Mouse (Mus musculus): ENCODE measurements around the gene Slx4ip.

Slx4ip gene

DNA sequence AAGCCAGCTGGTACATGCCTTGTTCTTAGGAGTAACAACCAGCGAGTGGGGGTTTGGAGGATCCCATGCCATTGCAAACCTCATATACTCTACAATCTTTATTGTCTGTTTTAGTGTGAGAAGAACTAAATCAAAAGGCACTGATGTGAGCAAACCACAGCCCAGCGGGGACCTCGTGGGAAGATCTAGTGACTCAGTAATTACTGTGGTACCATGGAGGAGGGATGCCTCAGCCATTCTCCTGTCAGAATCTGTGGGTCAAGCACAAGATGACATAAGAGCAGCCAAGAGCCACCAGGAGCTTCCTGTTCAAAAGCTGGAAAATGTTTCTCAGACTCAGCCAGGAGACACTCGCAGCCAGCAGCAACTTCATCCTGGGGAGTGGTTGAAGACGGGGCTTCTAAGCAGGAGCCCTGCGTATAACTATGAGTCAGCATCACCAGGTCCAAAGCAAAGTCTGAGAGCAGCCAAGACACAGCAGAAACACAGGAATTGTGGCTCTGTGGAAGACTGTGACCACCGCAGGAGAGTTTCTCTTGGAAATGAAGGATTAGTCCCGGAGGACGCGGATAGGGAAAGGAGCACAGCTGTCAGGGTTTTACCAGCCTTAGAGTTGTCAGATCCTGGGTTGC is 176.6 kb downstream of the Slx4ip start:
- no peak for DNase-seq (ENCODE audit: low spot score)

- no peak for DNase-seq (ENCODE audit: low spot score)
Measured at GRCm38 (mm10) chr2:137073473-137074312, 182.7 kb downstream of the Slx4ip start.

GRCm38 (mm10) chr2:137074313-137074620 is 183.2 kb downstream of the Slx4ip start:
- no peak for DNase-seq (ENCODE audit: low spot score)

GRCm38 (mm10) chr2:137078771-137079170 is 187.8 kb downstream of the Slx4ip start:
- no peak for DNase-seq (ENCODE audit: low spot score)

DNA sequence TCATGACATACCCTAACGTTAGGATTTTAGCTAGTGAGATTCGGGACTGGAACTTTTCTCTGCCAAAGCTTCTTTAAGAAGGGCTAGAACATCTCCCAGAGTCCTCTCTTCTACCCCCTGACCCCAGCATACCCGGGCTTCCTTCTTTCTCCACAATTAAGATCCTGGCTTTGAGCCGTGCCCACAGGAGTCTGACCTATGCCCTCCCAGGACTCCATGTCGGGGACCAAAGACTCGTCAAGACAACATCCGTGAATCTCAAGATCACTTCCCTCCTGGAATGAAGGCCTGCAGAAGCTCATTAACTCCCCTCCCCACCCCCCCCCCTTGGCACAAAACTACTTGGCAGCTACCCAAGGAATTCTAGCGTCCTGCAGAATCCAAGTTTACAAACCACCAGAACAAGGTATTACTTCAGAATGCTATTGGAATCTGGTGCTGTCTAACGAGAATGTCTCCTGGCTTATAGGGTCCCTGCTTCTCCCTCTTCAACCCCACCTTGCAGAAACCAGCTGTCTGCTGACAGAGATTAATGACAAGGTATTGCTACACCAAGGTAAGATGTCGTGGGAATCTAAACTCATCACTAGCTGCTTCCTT is 188.8 kb downstream of the Slx4ip start:
- DNase-seq (ENCODE audit: low spot score), result no peak

DNA sequence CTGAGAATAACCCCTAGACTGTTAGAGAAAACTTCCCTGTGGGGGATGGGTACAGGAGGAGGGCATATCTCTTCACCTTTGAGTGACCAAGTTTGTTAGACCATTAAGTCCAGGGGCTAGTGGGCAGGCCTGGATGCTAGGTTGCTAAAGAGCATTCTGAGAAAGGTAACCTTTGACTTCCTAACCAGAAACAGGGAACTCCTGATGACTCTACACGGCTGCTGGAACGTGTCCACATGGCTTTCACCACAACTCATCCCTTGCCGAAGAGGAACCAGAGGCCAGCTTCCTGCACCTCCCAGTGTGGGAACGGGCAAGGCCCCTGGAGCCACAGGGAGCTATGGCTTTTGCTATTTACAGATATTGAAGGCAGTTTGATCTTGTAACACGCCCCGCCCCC is 189.4 kb downstream of the Slx4ip start:
- no peak for DNase-seq (ENCODE audit: low spot score)

DNA sequence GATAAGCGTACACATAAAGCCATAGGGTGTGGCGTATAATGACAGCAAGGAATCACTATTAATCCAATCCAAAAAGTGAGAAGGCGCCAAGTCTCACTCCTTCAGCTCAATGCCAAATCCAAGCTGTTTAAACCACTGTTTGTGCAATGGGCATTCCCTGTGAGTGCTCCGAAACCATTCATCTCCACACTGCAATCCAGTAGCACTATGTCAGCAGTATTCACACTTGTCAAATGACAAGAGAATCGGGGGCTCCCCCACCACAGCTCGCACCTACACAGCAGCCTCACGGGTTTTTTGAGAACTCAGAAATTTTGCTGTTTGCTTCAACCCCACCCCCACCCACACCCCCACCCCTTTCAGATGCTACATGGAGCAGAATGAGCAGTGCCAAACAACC is 190.0 kb downstream of the Slx4ip start:
- DNase-seq (ENCODE audit: low spot score), result no peak

DNA sequence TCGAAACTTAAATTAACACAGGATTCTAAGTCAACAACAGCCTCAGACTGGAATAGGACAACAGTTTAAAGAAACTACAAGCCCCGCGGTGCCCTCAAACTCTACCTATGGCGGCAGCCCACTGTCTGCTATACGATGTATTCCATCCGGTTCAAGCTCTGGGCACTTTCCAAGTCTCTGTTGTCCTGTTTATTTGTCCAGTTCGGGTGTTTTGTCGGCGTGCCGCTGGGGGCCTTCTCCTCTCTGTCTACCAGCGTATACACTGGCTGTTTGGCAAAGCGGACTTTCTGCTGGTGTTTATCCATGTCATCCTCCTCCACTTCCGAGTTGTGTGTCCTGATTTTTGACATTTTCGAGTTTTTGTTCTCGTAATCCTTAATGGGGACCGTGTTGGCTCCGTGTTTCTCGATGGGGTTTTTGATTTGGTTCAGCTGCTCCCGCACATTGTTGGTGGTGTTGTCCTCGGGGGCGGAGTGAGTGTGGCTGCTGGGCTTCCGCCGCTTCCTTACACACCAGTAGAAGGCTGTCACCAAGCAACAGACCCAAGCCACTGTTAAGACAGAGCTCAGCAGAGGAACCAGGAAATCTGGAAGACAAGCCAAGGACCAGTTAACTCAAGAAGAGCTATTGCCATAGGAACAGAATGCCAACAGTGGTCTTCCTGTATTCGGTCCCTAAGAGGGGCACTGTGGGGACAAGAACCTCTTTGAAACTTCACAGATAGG is 192.0 kb downstream of the Slx4ip start:
- DNase-seq (ENCODE audit: low spot score), result no peak

- DNase-seq (ENCODE audit: low spot score), result no peak
Measured at GRCm38 (mm10) chr2:137085257-137085656, 194.2 kb downstream of the Slx4ip start.

- no peak for DNase-seq (ENCODE audit: low spot score)
Measured at GRCm38 (mm10) chr2:137086621-137087395, 195.8 kb downstream of the Slx4ip start.

GRCm38 (mm10) chr2:137087705-137088104 is 196.7 kb downstream of the Slx4ip start:
- DNase-seq (ENCODE audit: low spot score), result no peak

GRCm38 (mm10) chr2:137091766-137092522 is 200.9 kb downstream of the Slx4ip start:
- no peak for DNase-seq (ENCODE audit: low spot score)

DNA sequence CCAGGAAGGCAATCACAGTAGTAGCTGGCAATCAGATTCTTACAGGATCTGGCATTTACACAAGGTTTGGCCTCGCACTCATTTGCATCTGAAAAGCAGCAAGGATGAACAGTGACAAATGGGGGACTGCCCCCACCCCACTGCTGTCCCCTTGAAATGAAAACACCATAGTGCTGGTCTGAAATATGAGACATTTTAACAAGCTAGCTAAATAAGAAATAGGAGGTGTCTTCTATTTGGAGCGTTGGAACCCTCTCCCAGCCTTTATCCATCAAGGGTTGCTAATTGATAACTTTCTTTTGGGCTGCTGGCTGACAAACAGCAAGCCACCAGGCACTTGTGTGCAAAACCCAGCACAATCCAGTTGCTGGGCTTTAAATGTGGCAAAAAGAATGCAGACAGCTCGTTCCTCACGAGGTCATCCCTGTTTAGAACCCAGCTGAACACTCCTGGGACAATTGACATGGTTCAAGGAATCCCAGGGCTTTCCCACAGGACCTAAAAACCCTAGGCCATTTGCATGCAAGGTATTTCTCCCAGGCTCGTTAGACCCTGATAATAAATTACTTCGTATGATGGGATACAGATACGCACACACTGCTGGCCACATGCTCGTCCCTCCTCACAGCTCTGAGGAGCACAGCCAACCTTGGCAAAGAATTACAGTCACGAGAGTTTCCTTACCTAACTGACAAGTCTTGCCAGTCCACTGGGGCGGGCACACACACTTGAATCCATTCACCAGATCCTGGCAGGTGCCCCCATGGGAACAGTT is 201.7 kb downstream of the Slx4ip start:
- DNase-seq (ENCODE audit: low spot score), result no peak

- DNase-seq (ENCODE audit: low spot score), result no peak
Measured at GRCm38 (mm10) chr2:137093298-137093630, 202.2 kb downstream of the Slx4ip start.

DNA sequence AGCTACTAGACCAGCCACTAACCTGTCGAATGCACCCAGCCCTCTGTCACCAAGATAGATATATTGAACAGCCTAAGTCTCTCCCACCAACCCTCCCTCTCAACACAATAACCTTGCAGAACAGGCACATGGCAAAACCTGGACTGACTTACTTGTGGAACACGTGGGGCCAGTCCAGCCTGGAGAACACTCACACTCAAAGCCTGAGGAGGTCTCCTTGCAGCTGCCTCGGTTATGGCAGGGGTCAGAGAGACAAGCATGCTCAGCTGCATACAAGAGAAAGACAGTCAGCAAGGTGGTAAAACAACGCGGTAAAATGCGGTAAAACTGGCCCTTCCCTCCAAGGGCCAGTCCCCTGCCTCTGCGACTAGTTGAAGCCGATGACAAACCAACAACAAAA is 203.3 kb downstream of the Slx4ip start:
- no peak for DNase-seq (ENCODE audit: low spot score)

DNA sequence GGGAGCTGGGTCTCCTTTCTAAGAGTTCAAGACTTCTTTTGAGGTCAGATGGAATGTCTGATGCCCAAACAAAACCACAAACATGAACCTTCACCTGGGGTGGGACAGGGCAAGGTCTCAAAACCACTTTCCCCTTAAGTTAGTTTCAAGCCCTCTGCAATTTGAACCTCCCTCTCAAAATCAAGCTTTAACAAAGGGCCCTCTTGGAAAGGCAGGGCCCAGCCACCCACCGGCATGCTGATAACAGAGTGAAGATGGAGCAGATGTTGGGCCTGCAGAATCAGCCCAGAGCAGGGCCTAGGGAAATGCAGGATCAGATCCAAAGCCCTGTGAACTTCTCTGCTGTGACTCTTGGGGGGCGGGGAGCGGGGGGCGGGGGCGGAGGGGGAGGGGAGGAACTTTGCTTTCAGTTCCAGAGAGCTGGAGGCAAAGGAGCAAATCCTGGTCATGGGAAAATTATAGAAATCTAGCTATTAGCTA is 206.0 kb downstream of the Slx4ip start:
- no peak for DNase-seq (ENCODE audit: low spot score)

DNA sequence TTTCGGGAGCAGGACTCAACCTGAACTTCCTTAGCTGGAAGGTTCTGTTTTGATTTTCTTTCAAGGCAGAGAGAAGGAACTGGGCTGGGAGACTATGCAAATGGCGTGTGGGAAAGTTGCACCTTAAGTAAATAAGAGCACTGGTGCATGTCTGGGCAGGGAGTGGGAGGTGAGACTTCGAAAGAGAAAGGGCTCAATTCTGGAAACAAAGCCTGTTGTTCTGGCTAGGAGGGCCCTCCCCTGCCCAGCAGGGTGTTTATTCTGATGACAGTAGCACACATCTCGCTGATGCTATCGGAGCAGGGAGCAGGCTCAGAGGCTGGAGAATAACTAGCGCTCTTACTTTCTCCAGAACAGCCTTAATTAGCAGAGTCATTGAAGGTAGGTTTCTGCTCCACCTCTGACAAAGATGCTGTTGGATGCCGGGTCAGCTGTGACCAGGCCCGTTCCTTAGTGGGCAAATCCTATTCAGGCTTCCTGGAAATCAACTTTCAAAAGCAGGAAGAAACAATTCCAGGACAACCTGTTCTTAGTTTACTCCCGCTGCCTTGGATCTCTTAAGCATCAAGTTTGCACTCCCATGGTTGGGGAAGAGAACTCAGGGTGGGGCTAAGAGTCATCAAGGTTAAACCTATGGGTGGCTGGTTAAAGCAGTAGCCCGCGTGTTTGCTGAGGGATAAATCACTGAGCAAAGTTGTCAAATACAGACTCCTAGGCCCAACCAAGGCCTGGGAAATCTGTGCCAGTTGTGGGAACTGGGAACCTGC is 207.4 kb downstream of the Slx4ip start:
- no peak for DNase-seq (ENCODE audit: low spot score)

DNA sequence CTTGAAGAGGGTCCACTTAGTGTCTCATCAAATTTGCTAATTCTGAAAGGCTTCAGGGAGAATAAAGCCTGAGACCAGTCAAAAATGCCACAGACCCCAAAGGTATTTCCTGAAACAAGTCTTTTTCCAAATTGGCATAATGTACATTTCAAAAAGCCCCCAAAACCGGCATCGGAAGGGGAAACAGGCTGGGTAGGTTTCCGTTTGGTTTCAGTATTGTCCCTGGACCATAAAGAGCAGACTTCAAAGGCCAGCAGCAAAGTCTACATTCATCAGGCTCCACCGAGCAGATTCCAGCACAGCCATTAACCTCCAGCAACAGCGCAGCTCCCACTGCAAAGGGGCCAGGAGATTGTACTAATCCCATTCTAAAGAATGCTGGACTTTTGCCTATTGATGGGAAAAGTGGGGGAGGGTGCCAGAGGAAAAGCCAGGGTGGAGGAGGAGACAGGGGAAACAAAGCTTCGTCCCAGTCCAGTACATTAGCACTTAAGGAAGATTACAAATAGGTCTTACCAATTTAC is 208.3 kb downstream of the Slx4ip start:
- DNase-seq (ENCODE audit: low spot score), result no peak

DNA sequence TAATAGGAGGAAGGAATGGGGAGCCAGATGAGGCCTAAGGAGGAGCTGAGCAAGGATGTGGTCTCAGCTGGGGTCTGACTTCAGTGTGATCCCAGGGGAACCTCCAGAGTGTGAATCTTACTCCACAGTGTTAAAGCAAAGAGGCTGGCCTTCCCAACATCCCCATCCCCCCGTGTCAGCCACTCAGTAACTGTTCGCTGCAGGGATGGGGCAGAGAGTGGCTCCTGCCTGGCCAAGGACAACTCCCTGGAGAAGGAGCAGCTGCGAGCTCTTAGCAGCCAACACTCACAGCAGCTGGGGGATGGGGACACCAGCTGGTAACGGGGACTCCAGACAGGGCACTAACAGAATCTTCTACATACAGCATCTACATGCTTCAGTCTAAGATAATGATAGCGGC is 210.1 kb downstream of the Slx4ip start:
- no peak for DNase-seq (ENCODE audit: low spot score)

All from testis, postnatal 14 days (tissue).